Mouse (Mus musculus) CH12.LX (cell line): ENCODE data around the gene Fgfr2.

Source experiments
- CTCF ChIP-seq, 2 experiments: IDR thresholded peaks in 1 of 2; conservative IDR thresholded peaks in 1 of 2; 2 replicates each; pipeline ENCODE4 v1.5.1; 2011 to 2012; ENCODE audit warnings: low read depth in 2 of 2, low read length in 2 of 2, improper control_type of control experiment in 1 of 2, inconsistent platforms in 1 of 2, mild to moderate bottlenecking in 1 of 2, moderate library complexity in 1 of 2
- GABPA ChIP-seq: IDR thresholded peaks from 2 replicates; pipeline ENCODE4 v1.6.1; 2012; ENCODE audit warnings: low read depth, low read length, improper control_type of control experiment, inconsistent platforms; ENCODE audit not compliant: insufficient replicate concordance
- POLR2A ChIP-seq: IDR thresholded peaks from 2 replicates; pipeline ENCODE4 v1.6.1; 2011; ENCODE audit warnings: low read depth, mild to moderate bottlenecking, improper control_type of control experiment, low read length
- TCF12 ChIP-seq: IDR thresholded peaks from 2 replicates; pipeline ENCODE4 v1.6.1; 2014; ENCODE audit warnings: low read depth, mild to moderate bottlenecking, inconsistent platforms, low read length, improper control_type of control experiment

- TF ChIP-seq CTCF (conservative IDR thresholded peaks at IDR 0.05 in 1 of 2, IDR thresholded peaks at IDR 0.05 in 1 of 2; ENCODE audit: low read depth in 2 of 2, low read length in 2 of 2) = no peak
- TF ChIP-seq POLR2A = no peak
- TF ChIP-seq TCF12 = no peak
- TF ChIP-seq GABPA = no peak
Measured at GRCm38 (mm10) chr7:133066776-133067175, 56.4 kb downstream of the Fgfr2 start.
